Mouse (Mus musculus): Measurements from ENCODE around the gene Sos2. TPM values are rescaled to one million over a fixed set of nuclear protein-coding genes. Genes with fewer than 3 reads are reported as not detected.

The Sos2 gene
- total RNA-seq, 2 experiments from 2014 or later = 36.6 to 40.0 TPM

- peak; percentile 33 for DNase-seq
These were observed 111.7 kb downstream of the Sos2 start for GRCm38 (mm10) chr12:69569926-69570325.

- no peak for DNase-seq
These were observed 113.4 kb downstream of the Sos2 start for GRCm38 (mm10) chr12:69568266-69568665.

GRCm38 (mm10) chr12:69561006-69561405 is 120.6 kb downstream of the Sos2 start:
- peak; percentile 36 for DNase-seq

- DNase-seq = peak; percentile 59
These were observed 125.3 kb downstream of the Sos2 start for GRCm38 (mm10) chr12:69556221-69556861.

- no peak for DNase-seq
These were observed 136.0 kb downstream of the Sos2 start for GRCm38 (mm10) chr12:69545456-69546178.

GRCm38 (mm10) chr12:69544994-69545393 is 136.7 kb downstream of the Sos2 start:
- DNase-seq = no peak

GRCm38 (mm10) chr12:69544562-69544961 is 137.1 kb downstream of the Sos2 start:
- no peak for DNase-seq

GRCm38 (mm10) chr12:69542376-69542775 is 139.3 kb downstream of the Sos2 start:
- no peak for DNase-seq

GRCm38 (mm10) chr12:69541663-69542062 is 140.0 kb downstream of the Sos2 start:
- DNase-seq = no peak

- DNase-seq = no peak
These were observed 142.3 kb downstream of the Sos2 start for GRCm38 (mm10) chr12:69539353-69539752.

- DNase-seq = no peak
These were observed 143.2 kb downstream of the Sos2 start for GRCm38 (mm10) chr12:69538362-69538950.

GRCm38 (mm10) chr12:69537675-69538361 is 143.8 kb downstream of the Sos2 start:
- DNase-seq = peak; percentile 23

- DNase-seq = peak; percentile 53
These were observed 144.4 kb downstream of the Sos2 start for GRCm38 (mm10) chr12:69537243-69537674.

GRCm38 (mm10) chr12:69536616-69537242 is 144.9 kb downstream of the Sos2 start:
- DNase-seq = no peak

Small RNA genes within 50 kb of the gene (microRNA-seq; reads per million reads assigned to microRNA genes)
- gene Gm23018 = not detected

Other genes starting within 250 kb of the Sos2 start
- gene Vcpkmt, start 98.8 kb downstream of the Sos2 start, total RNA-seq (2021) = 10 to 100 TPM; 10.7 to 10.8 TPM
- gene L2hgdh, start 43.0 kb upstream of the Sos2 start, total RNA-seq (2021) = 10 to 100 TPM; 27.9 to 31.7 TPM
- 10 to 100 TPM; 16.0 to 21.1 TPM for gene Atp5s, start 43.1 kb upstream of the Sos2 start, total RNA-seq (2021)
- 1 to 10 TPM; 3.3 to 4.3 TPM for gene Cdkl1, start 109.4 kb upstream of the Sos2 start, total RNA-seq (2021)
- 10 to 100 TPM in 1 of 2 experiments, 1 to 10 TPM in 1; 8.8 to 14.3 TPM for gene Atl1, start 210.8 kb upstream of the Sos2 start, total RNA-seq (2021)
- gene Map4k5, start 211.3 kb upstream of the Sos2 start, total RNA-seq (2021) = 10 to 100 TPM; 31.3 to 39.8 TPM

All from adrenal gland, postnatal 10 days (tissue).